Mouse (Mus musculus) limb, embryonic 11.5 days (tissue): ENCODE data around the gene Sars. TPM values are rescaled to one million over a fixed set of nuclear protein-coding genes. Genes with fewer than 3 reads are reported as not detected.
A peak's percentile ranks its signal among the peaks of the same experiment; 100 is the strongest.

Experiments used
- ATAC-seq: fragments of 200-750 bp; cut with Nextera tagmentation; 2 replicates; pipeline ENCODE4 v1.8.0; 2017; ENCODE audit warnings: low read depth; ENCODE audit not compliant: insufficient number of reproducible peaks, low FRiP score, low TSS enrichment
- DNase-seq: peaks from one replicate; pipeline ENCODE4 v3.0.0-alpha.2; 2015; ENCODE audit warnings: low spot score
- H3K27ac ChIP-seq: fragments of 300-500 bp; sonication (generic); replicated peaks from 2 replicates; pipeline ENCODE4 v1.5.1; 2014; ENCODE audit warnings: low read depth, mild to moderate bottlenecking, low read length
- H3K27me3 ChIP-seq: fragments of 300-500 bp; sonication (generic); 2 replicates; pipeline ENCODE4 v1.6.1; 2014; ENCODE audit warnings: mild to moderate bottlenecking, low read length, mixed read lengths; ENCODE audit not compliant: control insufficient read depth, insufficient read depth
- H3K36me3 ChIP-seq: fragments of 300-500 bp; sonication (generic); 2 replicates; pipeline ENCODE4 v1.6.1; 2014; ENCODE audit warnings: mild to moderate bottlenecking, low read length, moderate library complexity, mixed read lengths; ENCODE audit not compliant: control insufficient read depth, insufficient read depth
- H3K4me1 ChIP-seq: fragments of 300-500 bp; sonication (generic); 2 replicates; pipeline ENCODE4 v1.6.1; 2014; ENCODE audit warnings: low read length, mixed read lengths; ENCODE audit not compliant: control insufficient read depth, insufficient read depth
- H3K4me2 ChIP-seq: fragments of 300-500 bp; sonication (generic); 2 replicates; pipeline ENCODE4 v1.6.1; 2014; ENCODE audit warnings: low read depth, mild to moderate bottlenecking, moderate library complexity; ENCODE audit not compliant: severe bottlenecking
- H3K4me3 ChIP-seq: fragments of 300-500 bp; sonication (generic); 2 replicates; pipeline ENCODE4 v1.5.1; 2014; ENCODE audit warnings: low read depth, low read length
- H3K9ac ChIP-seq: fragments of 300-500 bp; sonication (generic); 2 replicates; pipeline ENCODE4 v1.6.1; 2014; ENCODE audit warnings: mild to moderate bottlenecking, low read length
- H3K9me3 ChIP-seq: fragments of 300-500 bp; sonication (generic); 2 replicates; pipeline ENCODE4 v1.6.1; 2016; ENCODE audit warnings: low read length; ENCODE audit not compliant: control insufficient read depth
- WGBS: fragments of 180-500 bp; shearing (Covaris S2); extraction: QIAGEN DNeasy Blood & Tissue Kit; methylation state at CpG from one replicate; pipeline ENCODE4 v1.1.7; 2014; 5-methylcytosine and 5-hydroxymethylcytosine counted together
- polyA plus RNA-seq: library from polyadenylated mRNA; unstranded; fragments of >200 nt; fragmentation: Nextera tagmentation; extraction: Ambion mirVana; gene quantifications from 2 replicates; pipeline ENCODE4 v1.2.1, GENCODE M21; 2014

The Sars gene
- polyA plus RNA-seq, 1 experiment from 2014 or later = 128 TPM

GRCm38 (mm10) chr3:108415831-108416223 lies 29.2 kb downstream of the Sars start:
- Histone ChIP-seq H3K4me1 (0 out of 2 replicates have a peak, but pooled peaks cover 3% of the 10 kb centered on the region), H3K36me3 (peaks cover 3% of the 10 kb centered on the region; the same call in 1 of the 2 replicates), H3K27me3 (peaks cover 6% of the 10 kb centered on the region), H3K27ac (no peak overlapping the region), H3K4me2 (peak overlapping the region; percentile 99), H3K9me3 (no peaks in the 10 kb centered on the region), H3K4me3 (peak overlapping the region; percentile 71), H3K9ac (peak overlapping the region; percentile 65)
- DNase-seq (peak; percentile 88), ATAC-seq (peak; percentile 59; the same call in 1 of the 2 replicates)
- WGBS = under 1% methylated on average over 48 of the region's 48 CpGs

GRCm38 (mm10) chr3:108414857-108415830 lies 29.9 kb downstream of the Sars start, which contains the start of gene Celsr2:
TSS of gene Celsr2 (minus strand) at chr3:108415552.
- DNase-seq (peak; percentile 70), ATAC-seq (peak; percentile 33; the same call in 1 of the 2 replicates)
- WGBS = 9% methylated on average over 49 of the region's 67 CpGs
- Histone ChIP-seq H3K36me3 (peaks cover 3% of the 10 kb centered on the region; the same call in 1 of the 2 replicates), H3K4me3 (peak within 1 kb of the TSS; percentile 71), H3K4me2 (peak within 1 kb of the TSS; percentile 99), H3K27ac (no peak within 1 kb of the TSS), H3K4me1 (0 out of 2 replicates have a peak, but pooled peaks cover 3% of the 10 kb centered on the region), H3K9ac (peak within 1 kb of the TSS; percentile 65), H3K27me3 (peaks cover 6% of the 10 kb centered on the region), H3K9me3 (no peaks in the 10 kb centered on the region)

- DNase-seq = no peak
- ATAC-seq = no peak
- no peak overlapping the region for H3K27ac ChIP-seq
- H3K4me3 ChIP-seq = no peak overlapping the region
- H3K9me3 ChIP-seq = no peaks in the 10 kb centered on the region
- H3K4me1 ChIP-seq = 0 out of 2 replicates have a peak, but pooled peaks cover 3% of the 10 kb centered on the region
- no peak overlapping the region for H3K4me2 ChIP-seq
- H3K36me3 ChIP-seq = peaks cover 3% of the 10 kb centered on the region; the same call in 1 of the 2 replicates
- WGBS = 96% methylated on average over 35 of the region's 35 CpGs
- peaks cover 6% of the 10 kb centered on the region for H3K27me3 ChIP-seq
- no peak overlapping the region for H3K9ac ChIP-seq
Observed at GRCm38 (mm10) chr3:108413634-108414360, 31.2 kb downstream of the Sars start.

- WGBS = 82% methylated on average over 8 of the region's 8 CpGs
- ATAC-seq (no peak), DNase-seq (no peak)
- H3K27ac ChIP-seq = no peak overlapping the region
- 0 out of 2 replicates have a peak, but pooled peaks cover 3% of the 10 kb centered on the region for H3K4me1 ChIP-seq
- no peak overlapping the region for H3K4me3 ChIP-seq
- no peak overlapping the region for H3K4me2 ChIP-seq
- peaks cover 3% of the 10 kb centered on the region; the same call in 1 of the 2 replicates for H3K36me3 ChIP-seq
- H3K9ac ChIP-seq = no peak overlapping the region
- H3K9me3 ChIP-seq = no peaks in the 10 kb centered on the region
- peaks cover 6% of the 10 kb centered on the region for H3K27me3 ChIP-seq
Observed at GRCm38 (mm10) chr3:108411754-108412121, 33.3 kb downstream of the Sars start.

GRCm38 (mm10) chr3:108411026-108411753 lies 33.8 kb downstream of the Sars start:
- no peak for DNase-seq
- Histone ChIP-seq H3K4me2 (no peak overlapping the region), H3K4me1 (0 out of 2 replicates have a peak, but pooled peaks cover 3% of the 10 kb centered on the region), H3K4me3 (no peak overlapping the region), H3K36me3 (peaks cover 3% of the 10 kb centered on the region; the same call in 1 of the 2 replicates), H3K9me3 (no peaks in the 10 kb centered on the region), H3K27me3 (peaks cover 1% of the 10 kb centered on the region), H3K27ac (no peak overlapping the region), H3K9ac (no peak overlapping the region)
- no peak for ATAC-seq
- WGBS = 66% methylated on average over 5 of the region's 5 CpGs

- Histone ChIP-seq H3K4me2 (no peak overlapping the region), H3K4me1 (0 out of 2 replicates have a peak, but pooled peaks cover 2% of the 10 kb centered on the region), H3K27me3 (no peaks in the 10 kb centered on the region), H3K27ac (no peak overlapping the region), H3K4me3 (no peak overlapping the region), H3K36me3 (peaks cover 3% of the 10 kb centered on the region; the same call in 1 of the 2 replicates), H3K9ac (no peak overlapping the region; the same call in 1 of the 2 replicates), H3K9me3 (no peaks in the 10 kb centered on the region)
- ATAC-seq = no peak
- WGBS = 40% methylated on average over 5 of the region's 5 CpGs
- no peak for DNase-seq
Observed at GRCm38 (mm10) chr3:108410359-108410714, 34.7 kb downstream of the Sars start.

GRCm38 (mm10) chr3:108409656-108410358 lies 35.2 kb downstream of the Sars start:
- Histone ChIP-seq H3K4me1 (no peaks in the 10 kb centered on the region), H3K27me3 (no peaks in the 10 kb centered on the region), H3K4me3 (no peak overlapping the region), H3K9me3 (no peaks in the 10 kb centered on the region), H3K36me3 (peaks cover 3% of the 10 kb centered on the region; the same call in 1 of the 2 replicates), H3K4me2 (no peak overlapping the region), H3K27ac (no peak overlapping the region), H3K9ac (no peak overlapping the region; the same call in 1 of the 2 replicates)
- ATAC-seq = no peak
- no peak for DNase-seq
- 63% methylated on average over 8 of the region's 8 CpGs for whole genome bisulfite sequencing
